Mouse (Mus musculus) induced T-regulatory cell, adult 2 months (primary cell): ENCODE measurements around the gene Chrna9.

Source experiments
- DNase-seq: peaks from one replicate; pipeline ENCODE4 v3.0.0-alpha.2; 2012; ENCODE audit warnings: low read depth

The Chrna9 gene

GRCm38 (mm10) chr5:65934783-65935182, at the start of gene Chrna9:
Chrna9 (plus strand) TSS chr5:65934921.
- DNase-seq: no peak

GRCm38 (mm10) chr5:65885699-65886443, 48.9 kb upstream of the Chrna9 start:
- peak; percentile 64 for DNase-seq

- DNase-seq: peak; percentile 67
Observed at GRCm38 (mm10) chr5:65888102-65888501, 46.6 kb upstream of the Chrna9 start.

- peak; percentile 78 for DNase-seq
Observed at GRCm38 (mm10) chr5:65888998-65889397, 45.7 kb upstream of the Chrna9 start.

- no peak for DNase-seq
Observed at GRCm38 (mm10) chr5:65891251-65891826, 43.4 kb upstream of the Chrna9 start.

- no peak for DNase-seq
Observed at GRCm38 (mm10) chr5:65895121-65895692, 39.5 kb upstream of the Chrna9 start.

GRCm38 (mm10) chr5:65895764-65896163, 39.0 kb upstream of the Chrna9 start:
- peak; percentile 55 for DNase-seq

- DNase-seq: peak; percentile 80
Observed at GRCm38 (mm10) chr5:65897731-65898130, 37.0 kb upstream of the Chrna9 start.

GRCm38 (mm10) chr5:65898683-65899082, 36.0 kb upstream of the Chrna9 start:
- DNase-seq: peak; percentile 63

GRCm38 (mm10) chr5:65900113-65900512, 34.6 kb upstream of the Chrna9 start:
- DNase-seq: no peak

- peak; percentile 91 for DNase-seq
Observed at GRCm38 (mm10) chr5:65900862-65901265, 33.9 kb upstream of the Chrna9 start.

- DNase-seq: peak; percentile 64
Observed at GRCm38 (mm10) chr5:65901868-65902418, 32.8 kb upstream of the Chrna9 start.

GRCm38 (mm10) chr5:65902811-65903210, 31.9 kb upstream of the Chrna9 start:
- peak; percentile 66 for DNase-seq

GRCm38 (mm10) chr5:65904476-65904875, 30.2 kb upstream of the Chrna9 start:
- no peak for DNase-seq

- no peak for DNase-seq
Observed at GRCm38 (mm10) chr5:65908751-65909150, 26.0 kb upstream of the Chrna9 start.

- no peak for DNase-seq
Observed at GRCm38 (mm10) chr5:65909321-65909720, 25.4 kb upstream of the Chrna9 start.

GRCm38 (mm10) chr5:65910398-65910797, 24.3 kb upstream of the Chrna9 start:
- peak; percentile 72 for DNase-seq

- no peak for DNase-seq
Observed at GRCm38 (mm10) chr5:65911676-65912075, 23.0 kb upstream of the Chrna9 start.

- no peak for DNase-seq
Observed at GRCm38 (mm10) chr5:65912201-65912600, 22.5 kb upstream of the Chrna9 start.

- DNase-seq: no peak
Observed at GRCm38 (mm10) chr5:65913126-65913525, 21.6 kb upstream of the Chrna9 start.

- DNase-seq: peak; percentile 72
Observed at GRCm38 (mm10) chr5:65914342-65914741, 20.4 kb upstream of the Chrna9 start.

GRCm38 (mm10) chr5:65916930-65917329, 17.8 kb upstream of the Chrna9 start:
- peak; percentile 57 for DNase-seq

- peak; percentile 81 for DNase-seq
Observed at GRCm38 (mm10) chr5:65918601-65919000, 16.1 kb upstream of the Chrna9 start.
